Mouse (Mus musculus): ENCODE measurements around the gene Gm10295. TPM values are rescaled to one million over a fixed set of nuclear protein-coding genes. Genes with fewer than 3 reads are reported as not detected.

Gene Gm10295
- total RNA-seq, 2 experiments from 2014 or later: not detected

DNA sequence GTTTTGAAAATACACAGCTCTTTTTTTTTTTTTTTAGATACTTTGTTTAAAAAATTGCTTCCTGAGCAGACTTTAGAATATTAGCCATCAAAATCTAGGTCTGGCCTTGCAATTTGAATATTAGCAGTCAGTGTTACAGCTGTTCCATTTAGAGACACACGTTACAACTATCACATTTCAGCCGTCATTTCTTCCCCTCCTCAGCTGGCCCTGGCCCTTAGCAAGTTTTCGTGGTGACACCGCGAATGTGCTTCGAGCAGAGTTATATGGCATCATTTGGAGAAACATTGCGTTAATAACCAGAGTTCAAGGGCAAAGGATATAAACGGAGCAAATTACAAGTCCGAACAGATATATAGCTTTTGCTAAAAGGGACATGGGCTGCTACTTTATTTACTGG lies 2.4 kb downstream of the Gm10295 start:
- DNase-seq: no peak

DNA sequence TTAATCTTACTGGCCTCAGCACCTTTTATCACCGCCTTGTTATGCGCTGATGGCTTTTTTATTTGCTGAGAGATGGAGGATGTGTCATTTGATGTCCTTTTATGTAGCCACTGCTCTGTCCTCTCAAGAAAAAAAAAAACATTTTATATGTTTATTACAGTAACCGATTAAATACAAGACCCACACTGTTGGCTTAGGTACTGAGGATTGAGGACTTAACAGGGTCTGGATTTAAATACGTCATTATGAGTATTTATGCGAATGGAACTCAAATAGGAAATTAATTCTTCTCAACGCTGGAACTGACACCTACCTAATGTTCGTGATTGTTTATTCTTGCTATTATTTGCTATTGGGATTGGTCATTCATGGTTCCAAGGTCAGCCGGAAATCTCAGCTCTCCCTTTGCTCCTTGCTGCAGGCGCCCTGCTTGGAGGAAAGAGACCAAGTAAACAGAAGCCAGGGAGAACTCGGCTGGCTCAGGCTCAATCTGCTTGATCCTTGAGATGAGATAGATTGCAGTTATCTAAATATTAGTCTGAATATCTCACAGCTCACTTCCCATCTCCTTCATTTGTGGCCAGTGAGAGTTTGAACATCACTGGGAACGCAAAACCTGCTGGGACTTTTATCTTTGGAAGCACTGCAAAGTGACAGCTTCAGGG lies 26.2 kb downstream of the Gm10295 start:
- no peak for DNase-seq

DNA sequence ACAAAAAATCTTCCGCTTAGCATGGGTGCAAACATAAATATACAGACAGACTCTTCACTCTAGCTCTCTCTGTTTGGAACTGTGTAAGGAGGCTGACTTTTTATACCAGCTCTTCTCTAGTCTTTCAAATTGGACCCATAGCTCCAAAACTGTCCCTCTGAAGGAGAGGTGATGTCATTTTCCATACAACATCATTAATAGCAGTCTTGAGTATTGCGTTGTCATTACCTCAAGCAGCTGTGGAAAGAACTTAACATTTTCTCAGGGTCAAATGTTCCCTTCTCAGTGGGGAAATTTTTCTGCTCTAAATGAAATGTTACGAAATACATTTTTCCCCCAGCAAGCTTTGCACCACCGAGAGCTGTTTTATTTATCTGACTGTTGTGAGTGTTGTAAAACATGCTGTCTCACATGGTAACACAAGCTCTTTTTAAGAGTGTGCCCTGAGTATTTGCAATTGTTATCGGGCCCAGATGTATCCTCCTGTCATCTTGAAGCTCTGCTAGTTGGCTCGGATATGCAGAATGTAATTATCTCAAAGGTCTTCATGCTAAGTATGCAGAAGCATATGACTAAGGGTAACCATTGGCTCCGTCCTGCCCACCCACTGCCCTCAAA lies 38.0 kb downstream of the Gm10295 start:
- no peak for DNase-seq

DNA sequence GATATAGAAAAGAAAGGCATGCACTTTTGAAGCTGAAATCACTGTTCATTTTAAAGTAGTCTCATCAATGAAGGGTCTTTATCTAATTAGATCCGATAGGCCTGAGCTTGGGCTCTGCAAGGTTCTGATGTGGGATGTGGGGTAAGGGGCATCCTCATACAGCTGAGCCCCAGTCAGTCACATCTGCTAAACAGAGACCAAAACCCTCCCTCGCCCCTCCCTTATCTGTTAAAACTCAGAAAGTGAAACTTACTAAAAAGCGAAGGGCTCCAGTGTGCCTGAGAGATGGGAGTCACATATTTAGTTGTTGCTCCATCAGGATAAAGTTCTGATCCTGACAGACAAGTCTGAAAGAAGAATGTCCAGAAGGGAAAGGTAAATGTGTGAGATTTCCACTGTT lies 38.9 kb downstream of the Gm10295 start:
- DNase-seq: no peak

DNA sequence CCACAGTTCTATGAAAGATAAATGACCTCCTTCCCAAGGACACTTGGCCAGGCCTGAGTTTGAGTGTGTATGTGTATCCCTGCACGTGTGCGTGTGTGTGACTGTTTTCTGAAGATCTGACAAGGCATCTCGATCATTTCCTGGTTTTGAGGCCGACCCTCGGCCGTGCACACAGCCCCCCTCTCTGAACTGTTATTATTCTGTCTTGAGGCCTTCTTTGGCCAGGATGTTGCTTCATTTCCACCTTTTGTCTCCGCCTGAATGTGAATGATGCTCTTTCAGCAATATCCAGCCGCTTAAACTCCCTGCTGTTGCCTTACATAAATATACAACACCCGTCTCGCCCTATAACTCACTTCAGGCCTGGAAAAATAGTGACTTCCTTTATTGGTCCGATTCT lies 39.9 kb downstream of the Gm10295 start:
- no peak for DNase-seq

DNA sequence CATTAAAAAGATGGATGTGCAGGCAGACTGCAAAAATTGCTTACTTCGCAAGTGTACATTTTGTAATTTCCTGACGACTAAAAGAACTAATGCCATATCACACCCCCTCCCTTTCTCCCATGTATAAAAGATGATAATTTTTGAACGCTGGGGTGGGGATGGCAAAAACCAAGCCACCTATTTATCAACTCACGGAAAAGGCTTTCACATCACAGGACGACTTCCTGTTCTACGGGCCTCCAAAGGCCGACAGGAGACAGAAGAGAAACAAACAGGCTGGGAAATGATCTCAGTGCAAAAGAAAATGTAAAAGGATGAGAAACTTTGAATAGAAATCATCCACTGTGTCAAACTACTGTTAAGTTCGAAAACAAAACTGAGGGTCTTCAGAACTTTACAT lies 43.2 kb downstream of the Gm10295 start:
- no peak for DNase-seq

DNA sequence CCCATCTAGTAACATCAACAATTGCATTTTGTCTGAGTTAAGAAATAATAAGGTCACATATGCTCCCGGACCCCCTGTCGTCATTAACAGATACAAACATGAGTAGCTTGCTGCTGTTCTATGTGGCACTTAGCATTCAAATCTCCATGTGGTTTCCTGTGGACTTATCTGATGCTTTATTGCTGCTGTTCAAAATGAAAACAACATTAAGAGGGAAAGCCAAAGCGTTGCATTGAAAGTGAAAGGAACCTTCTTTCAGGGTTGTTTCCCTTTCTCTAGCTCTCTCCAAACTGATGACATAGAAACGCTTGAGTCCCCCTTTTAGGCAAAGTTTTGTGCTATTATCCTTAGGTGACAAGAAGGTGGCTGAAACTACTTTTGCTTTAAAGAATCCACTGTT lies 48.6 kb downstream of the Gm10295 start:
- DNase-seq: no peak
